Mouse (Mus musculus) heart, postnatal 14 days (tissue): ENCODE results near the gene Ppp2r3c. TPM values are rescaled to one million over a fixed set of nuclear protein-coding genes. Genes with fewer than 3 reads are reported as not detected.
A peak's percentile ranks its signal among the peaks of the same experiment; 100 is the strongest.
"Not testable (repeated sequence)": the region's sequence is repeated elsewhere in the genome, so short reads cannot be mapped to it uniquely, and the experiment has no call there.

ENCODE experiments used
- DNase-seq, 2 experiments: peaks; one replicate each; pipeline ENCODE4 v3.0.0; 2021 to 2022
- intact Hi-C: fragments of 180-260 bp; cut with DNase I; formaldehyde crosslinking; loops from one replicate; pipeline ENCODE4 v1.15.1; 2025
- long read RNA-seq, 2 experiments: library from polyadenylated mRNA; stranded (forward); transcript quantifications; one replicate each; pipeline ENCODE4 v2.0.0; 2021
- total RNA-seq, 2 experiments: library from RNA; stranded (reverse); gene quantifications; 2 replicates each; pipeline ENCODE4 v1.2.3; 2021

The Ppp2r3c gene
- 1 to 10 TPM; 8.3 to 8.9 TPM for total RNA-seq
- long read RNA-seq, experiment 1, full-length matches to known transcripts = 6 of 39 reads
- long read RNA-seq, experiment 1, partial matches to known transcripts = 31 of 39 reads
- long read RNA-seq, experiment 1, other reads (novel, unspliced or antisense) = 2 of 39 reads
- long read RNA-seq, experiment 2, full-length matches to known transcripts = 6 of 35 reads
- long read RNA-seq, experiment 2, partial matches to known transcripts = 27 of 35 reads
- long read RNA-seq, experiment 2, other reads (novel, unspliced or antisense) = 2 of 35 reads

DNA sequence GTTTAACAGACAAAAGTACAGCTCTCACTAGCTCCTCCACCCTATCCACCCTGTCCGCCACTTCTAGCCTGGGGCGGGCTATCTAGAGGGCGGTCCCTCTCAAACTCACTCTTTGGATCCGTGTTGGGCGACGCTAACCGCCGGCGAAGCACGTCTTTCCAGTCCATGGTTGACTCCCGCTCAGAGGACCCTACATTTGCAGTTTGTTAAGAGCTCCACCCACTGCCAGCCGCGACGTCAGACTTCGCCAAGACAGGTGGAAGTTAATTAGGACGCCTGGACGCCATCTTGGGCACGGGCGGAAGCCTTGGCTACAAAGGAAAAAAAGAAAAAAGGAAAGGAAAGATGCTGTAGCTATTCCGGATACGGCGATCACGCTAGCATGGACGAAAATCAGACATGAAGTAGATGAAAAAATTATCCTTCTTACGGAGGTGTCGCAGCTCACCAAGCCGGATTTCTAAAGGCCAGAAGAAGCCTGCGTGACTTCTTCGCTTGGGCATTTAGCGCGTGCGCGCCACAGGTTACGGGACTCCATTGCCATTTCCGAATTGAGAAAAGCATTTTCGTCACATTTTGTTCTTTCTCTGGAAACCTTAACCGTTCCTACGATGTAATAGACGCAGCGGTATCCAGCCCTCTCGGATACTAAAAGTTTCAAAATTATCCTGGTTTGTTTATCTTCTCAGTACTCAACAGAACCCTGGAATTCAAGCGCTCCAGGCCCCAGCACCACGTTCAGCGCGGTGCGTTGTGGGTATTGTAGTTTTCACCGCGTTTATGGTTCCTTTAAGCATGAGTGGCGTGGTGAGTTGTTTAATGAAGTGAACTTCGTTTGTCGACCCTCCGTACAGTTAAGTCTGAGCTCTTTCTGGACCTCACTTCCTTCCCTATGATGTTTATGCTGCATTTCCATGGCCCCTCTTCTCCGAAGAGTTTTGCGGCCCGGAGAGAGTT is at the start of gene Ppp2r3c:
Gene Ppp2r3c, minus strand, starts transcription at position 514 of the 957 bp plus-strand sequence.
- intact Hi-C loops = loop anchor here (10.0 kb wide), 1 partner anchor 532 kb away; the partner anchor contains the start of gene Brms1l
- peak; percentile 88 to 89 for DNase-seq

DNA sequence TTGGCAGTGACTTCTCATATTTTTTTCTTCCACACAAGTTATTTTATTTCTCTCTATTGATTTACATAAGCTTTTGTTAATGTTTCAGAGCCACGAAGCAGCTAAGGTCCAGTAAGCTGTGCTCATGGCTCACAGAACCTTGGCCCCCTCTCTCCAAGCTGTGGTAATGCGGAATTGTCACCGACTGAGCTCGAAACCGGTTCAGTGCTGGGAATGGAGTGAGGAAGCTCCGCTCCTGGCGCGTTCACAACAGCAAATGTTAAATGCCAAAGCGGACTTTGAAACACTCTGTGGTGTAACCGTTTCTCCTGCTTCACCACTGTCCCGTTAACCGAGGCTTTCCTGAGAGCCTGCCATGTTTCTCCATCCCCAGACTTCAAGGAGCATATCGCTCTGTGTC is 41.8 kb upstream of the Ppp2r3c start:
- intact Hi-C loops = no loop called here
- DNase-seq = peak; percentile 11 to 20

DNA sequence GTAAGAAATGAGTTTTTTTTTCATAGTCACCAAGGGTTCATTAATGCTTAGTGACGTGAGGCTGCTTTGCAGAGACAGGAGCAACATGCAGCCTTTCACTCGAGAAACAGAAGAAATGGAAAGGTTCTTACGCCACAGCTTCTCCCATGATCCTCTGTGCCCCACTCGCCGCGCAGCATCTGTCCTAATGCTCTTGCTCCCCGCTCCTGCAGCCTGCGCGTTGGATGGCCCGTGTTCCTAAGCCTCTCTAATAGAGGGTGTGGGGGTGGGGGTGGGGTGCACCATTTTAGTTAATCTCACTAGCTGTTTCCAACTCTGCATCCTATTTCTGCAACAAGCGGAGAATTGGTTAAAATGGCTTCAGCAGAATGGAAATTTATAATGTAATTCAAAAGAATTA is 41.2 kb upstream of the Ppp2r3c start:
- no peak for DNase-seq
- intact Hi-C loops = no loop called here

DNA sequence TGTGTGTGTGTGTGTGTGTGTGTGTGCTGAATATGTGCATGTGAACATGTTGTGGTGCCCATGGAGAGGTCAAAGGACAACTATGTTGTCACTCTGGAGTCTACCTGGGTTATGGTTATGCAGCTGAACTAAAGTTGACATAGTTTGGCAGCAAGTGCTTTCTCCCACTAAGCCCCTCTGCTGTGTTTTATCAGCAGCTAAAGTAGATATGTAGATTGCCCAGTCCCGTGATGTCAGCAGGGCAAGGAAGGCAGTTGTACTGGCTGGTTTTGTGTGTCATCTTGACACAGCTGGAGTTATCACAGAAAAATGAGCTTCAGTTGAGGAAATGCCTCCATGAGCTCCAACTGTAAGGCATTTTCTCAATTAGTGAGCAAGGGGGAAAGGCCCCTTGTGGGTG is 40.2 kb upstream of the Ppp2r3c start:
- intact Hi-C loops, DNase-seq: not testable (repeated sequence)

DNA sequence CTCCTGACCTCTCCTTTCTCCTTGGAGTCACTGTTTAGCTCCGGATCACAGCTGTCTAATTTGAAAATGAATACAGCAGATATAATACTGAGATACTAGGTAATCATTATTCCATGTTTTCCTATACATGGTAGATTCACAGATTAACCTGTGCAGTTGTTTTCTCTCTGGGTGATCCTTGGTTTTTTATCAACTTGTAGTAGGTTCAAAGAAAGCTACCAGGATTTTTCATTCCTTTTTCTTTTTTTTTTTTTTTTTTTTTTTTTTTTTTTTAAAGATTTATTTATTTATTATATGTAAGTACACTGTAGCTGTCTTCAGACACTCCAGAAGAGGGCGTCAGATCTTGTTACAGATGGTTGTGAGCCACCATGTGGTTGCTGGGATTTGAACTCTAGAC is 35.7 kb upstream of the Ppp2r3c start:
- DNase-seq, intact Hi-C loops: not testable (repeated sequence)

DNA sequence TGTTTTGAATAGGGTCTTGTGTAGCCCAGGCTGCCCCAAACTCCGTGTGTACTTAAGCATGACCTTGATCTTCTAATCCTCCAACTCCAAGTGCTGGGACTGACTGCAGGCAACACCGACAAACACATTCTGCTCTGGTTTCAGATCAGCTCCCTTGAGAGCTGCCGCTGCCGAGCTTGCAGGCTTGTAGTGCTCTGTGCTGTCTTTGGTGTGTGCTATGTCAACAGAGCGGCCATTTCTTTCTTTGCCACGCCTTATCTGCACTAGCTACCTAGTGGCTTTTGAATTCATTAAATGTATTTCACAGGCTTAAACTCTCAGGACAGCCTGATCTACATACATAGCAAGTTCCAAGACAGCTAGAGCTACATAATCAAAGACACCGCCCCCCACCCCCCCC is 30.9 kb upstream of the Ppp2r3c start:
- intact Hi-C loops = no loop called here
- no peak for DNase-seq

DNA sequence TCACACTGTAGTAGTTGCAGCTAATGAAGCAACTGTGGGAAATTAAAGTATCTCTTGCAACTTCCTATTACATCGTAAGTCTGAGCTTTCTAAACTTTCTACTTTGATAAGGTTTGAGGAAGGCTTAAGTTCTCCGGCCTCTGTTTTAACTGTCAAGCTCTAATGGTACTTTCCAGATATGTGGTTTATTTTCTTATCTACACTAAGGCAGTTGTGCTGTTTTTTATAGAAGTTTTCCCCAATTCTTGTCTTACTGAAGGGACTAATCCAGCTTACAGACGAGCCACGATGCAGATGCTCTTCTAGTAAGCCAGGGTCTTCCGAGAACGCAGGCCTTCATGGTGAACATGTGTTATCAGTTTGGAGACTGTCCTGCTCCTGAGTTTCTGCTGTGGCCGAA is 26.6 kb upstream of the Ppp2r3c start:
- intact Hi-C loops = no loop called here

DNA sequence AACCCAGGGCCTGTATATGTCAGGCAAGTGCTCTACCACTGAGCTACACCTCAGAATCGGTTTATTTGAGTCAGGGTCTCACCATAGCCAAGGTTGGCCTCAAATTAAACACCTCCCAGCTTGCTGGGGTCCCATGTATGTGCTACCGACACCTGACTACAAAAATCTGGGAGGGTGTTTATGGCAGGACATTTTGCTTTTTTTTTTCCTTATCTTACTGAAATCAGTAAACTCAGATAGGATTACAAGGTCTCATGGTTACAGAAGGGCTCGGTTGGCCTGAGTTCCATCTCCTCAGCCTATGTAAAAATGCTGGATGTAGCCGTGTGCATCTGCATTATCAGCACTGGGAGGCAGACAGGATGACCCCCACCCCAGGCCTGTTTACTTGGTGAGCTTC is 26.0 kb upstream of the Ppp2r3c start:
- intact Hi-C loops = no loop called here
- DNase-seq = no peak

More for the DNA sequence above, 26.6 kb upstream of the Ppp2r3c start:
- no peak for DNase-seq

DNA sequence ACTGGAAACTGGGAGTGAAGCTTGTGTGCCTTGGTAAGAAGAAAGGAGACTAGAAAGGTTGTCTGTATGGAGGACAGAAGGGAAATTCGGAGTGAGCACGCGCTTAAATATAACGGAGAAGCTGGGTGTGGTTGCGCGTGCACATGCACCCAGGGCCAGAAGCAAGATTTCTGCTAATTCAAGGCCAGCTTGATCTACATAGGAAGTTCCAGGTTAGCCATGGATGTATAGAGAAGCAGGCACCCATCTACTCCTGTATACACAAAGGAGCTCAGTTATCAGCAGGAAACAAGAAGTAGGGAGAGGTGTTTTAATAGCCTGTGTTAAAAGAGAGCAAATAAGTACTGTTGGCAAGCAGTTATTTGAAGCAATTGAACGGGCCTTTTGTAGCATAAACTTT is 22.9 kb upstream of the Ppp2r3c start:
- intact Hi-C loops = no loop called here
- DNase-seq = no peak

DNA sequence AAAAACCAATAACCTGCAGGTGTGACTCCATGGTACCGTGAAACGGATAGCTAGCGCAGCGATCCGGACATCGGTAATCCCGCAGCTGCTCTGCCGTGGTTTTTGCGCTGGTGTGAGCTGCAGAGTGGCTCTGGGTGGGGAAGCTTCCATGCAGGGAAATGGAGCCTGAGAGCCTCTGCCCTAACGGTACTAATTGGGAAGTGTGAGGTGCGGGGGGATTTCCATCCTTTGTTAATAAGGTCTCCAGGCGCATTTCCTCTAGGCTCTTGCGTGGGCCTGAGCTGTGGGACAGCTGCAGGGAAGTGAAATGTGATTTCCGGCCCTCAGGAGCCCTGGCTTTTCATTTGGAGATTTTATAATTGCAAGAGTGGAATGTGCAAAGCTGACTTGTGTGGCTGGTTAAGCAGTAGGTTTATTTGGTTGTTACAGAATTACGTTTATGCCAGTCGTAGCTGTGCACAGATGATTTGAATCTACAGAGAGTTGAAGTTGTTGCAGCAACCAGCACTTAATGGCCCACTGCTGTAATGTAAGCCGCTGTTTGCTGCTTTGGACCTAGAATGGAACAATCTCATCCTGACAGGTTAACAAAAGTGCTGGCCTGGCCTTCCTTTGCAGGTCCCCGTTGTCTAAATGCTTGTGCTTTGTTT is 19.0 kb upstream of the Ppp2r3c start:
- DNase-seq = peak; percentile 29 to 39
- intact Hi-C loops = no loop called here

DNA sequence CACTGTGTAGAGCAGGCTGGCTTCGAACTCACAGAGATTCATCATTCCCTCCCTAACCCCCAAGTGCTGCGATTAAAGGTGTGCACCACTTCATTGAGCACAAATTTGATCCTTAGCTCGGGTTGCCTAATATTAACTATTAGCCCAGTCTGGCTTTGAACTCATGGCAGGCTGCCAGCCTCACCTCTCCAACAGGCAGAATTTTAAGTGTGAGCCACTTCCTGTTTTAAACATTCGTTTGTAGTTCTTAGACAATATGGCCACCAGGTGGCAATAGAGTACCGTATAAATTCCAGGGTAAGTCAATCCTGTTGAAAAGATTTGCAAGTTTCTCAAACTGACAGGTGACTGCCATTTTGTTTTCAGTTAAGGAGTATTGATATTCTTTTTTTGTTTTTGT is 12.4 kb upstream of the Ppp2r3c start:
- DNase-seq = peak; percentile 68 to 88
- intact Hi-C loops = loop anchor here (1.0 to 10.0 kb wide), 2 partner anchors 184 to 400 kb away; no protein-coding TSS in a partner anchor

DNA sequence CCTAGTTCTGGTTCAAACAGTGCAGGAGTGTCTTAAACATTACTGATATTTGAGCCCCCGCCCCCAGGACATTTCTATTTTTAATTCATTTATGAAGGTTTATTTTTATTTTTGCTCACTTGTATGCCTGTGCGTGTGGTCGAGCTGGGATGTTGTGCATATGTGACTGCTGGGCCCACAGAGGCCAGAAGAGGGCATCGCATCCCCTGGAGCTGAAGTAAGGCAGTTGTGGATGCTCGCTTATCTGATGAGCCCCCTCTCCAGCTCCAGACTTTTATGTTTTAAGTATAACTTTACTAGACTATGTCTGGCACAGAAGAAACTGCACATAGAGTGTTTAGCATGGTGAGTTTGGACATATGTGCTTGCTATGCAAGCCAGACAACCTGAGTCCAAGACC is 11.1 kb upstream of the Ppp2r3c start:
- no peak for DNase-seq
- intact Hi-C loops = loop anchor here (10.0 kb wide), 1 partner anchor 401 kb away; no protein-coding TSS in a partner anchor

DNA sequence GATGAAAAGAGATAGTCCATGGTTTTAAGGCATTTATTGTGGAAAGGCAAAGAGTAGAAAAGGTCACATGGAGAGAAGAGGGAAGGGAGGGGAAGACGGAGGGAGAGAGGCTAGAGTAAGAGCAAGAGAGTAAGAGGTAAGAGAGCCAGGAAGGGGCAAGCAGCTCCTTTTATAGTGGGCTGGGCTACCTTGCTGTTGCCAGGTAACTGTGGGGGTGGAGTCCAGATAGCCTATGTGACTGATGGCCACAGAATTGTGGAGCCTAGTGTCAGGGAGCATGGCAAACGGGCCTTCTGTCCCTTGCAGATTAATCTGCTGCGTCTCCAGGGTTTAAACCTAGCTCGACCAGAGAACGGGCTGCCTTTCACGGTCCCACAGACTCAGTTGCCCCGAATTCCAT is 9.0 kb upstream of the Ppp2r3c start:
- intact Hi-C loops = loop anchor here (10.0 kb wide), 1 partner anchor 403 kb away; no protein-coding TSS in a partner anchor
- no peak for DNase-seq

DNA sequence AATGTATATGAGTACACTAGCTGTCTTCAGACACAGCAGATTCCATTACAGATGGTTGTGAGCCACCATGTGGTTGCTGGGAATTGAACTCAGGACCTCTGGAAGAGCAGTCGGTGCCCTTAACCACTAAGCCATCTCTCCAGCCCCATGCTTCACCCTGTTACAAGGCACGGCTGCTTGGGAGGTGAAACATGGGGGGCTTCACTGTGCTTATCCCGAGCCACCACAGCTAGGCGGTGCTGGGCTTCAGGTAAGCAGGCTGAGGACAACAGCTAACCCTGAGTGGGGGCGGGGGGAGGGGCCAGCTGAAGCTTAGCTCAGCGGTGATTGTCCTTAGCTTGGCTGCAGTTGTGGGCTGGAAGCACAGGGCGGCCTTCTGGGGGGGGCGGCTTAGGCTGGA is 6.7 kb upstream of the Ppp2r3c start:
- intact Hi-C loops = loop anchor here (10.0 kb wide), 1 partner anchor 525 kb away; the partner anchor contains the start of gene Brms1l
- no peak for DNase-seq

DNA sequence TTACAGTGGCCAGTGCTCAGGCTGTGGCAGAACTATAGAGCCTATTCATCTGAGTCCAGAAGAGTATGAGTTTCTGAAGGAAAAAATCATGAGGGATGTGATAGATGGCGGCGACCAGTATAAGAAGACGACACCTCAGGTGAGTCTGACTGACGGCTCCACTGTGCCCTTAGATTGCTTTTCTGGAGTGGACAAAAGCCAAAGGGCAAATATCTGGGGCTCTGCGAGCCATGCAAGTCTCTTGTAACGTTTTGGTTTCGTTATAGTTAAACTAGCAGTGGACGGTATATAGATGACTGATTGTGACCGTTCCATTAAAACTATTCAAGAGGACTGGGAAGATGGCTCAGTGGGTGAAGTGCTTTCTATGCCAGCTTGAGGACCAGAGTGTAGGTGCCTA is 5.9 kb upstream of the Ppp2r3c start:
- no peak for DNase-seq
- intact Hi-C loops = loop anchor here (10.0 kb wide), 1 partner anchor 526 kb away; the partner anchor contains the start of gene Brms1l

DNA sequence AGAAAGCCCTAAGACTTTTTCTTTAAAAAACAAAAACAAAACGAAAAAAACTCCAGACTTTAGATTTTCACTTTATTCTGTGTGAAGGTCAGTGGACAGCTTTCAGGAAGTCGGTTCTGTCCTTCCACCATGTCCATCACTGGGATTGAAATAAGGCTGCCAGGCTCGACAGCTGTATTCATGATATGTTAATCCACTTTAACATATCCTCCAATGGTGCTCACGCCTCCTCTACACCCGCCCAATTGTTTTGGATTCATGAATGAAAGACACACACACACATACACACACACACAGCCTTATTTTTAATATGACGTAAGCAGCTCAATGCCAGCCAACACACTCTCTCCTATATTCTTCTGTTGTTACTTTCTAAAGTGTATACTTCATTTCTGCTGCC is 4.8 kb upstream of the Ppp2r3c start:
- intact Hi-C loops = loop anchor here (10.0 kb wide), 1 partner anchor 527 kb away; the partner anchor contains the start of gene Brms1l
- DNase-seq = no peak

DNA sequence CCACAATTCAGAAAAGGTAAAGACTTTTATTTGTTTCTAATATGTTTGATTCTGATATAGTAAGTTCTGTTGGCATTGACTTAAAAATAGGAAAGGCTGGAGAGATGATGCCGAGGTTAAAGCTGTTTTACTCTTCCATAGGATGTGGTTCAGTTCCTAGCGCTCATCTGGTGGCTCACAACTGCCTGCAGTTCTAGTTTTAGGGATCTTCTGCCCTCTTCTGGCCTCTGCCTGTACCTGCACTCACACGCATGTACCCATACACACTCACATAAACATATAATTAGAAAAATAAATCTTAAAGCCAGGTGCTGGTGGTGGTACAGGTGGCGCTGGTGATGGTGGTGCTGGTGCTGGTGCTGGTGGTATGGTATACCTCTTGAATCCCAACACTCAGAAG is 3.6 kb upstream of the Ppp2r3c start:
- intact Hi-C loops = loop anchor here (10.0 kb wide), 1 partner anchor 528 kb away; the partner anchor contains the start of gene Brms1l
- DNase-seq = no peak

DNA sequence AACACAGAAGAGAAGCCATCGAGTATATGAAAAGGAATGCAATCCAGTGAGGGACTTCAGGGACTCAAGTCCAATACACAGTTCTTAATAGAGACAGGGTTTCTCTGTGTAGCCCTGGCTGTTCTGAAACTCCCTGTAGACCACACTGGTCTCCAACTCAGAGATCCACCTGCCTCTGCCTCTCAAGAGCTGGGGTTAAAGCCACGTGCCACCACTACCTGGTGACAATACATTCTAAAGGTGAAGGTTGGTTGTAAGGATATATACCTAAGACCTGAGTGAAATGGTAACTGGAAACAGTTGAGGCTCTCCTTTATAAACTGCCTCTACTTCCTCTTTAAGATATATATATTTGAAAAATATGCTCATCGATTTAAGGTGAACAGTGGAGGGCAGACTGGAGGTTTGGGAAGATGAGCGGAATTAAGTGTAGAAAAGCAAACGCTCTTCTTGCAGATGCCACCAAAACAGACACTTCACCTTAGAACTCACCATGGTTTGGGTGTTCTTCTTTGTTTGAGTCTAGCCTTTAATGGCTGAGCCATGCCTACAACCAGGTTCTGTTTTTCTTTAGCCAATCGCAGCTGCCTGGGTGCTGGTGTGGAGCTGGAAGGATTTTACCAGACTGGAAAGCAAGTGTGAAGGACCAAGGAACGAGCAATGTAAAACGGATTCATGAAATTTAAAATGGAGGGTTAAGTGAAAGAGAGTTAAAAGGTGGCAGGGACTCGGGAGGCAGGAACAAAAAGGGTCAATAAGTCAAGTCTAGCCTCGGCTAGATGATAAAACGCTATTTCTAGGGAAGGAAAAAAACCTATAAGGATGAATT is 1.1 kb downstream of the Ppp2r3c start:
- intact Hi-C loops = loop anchor here (10.0 kb wide), 1 partner anchor 533 kb away; the partner anchor contains the start of gene Brms1l
- DNase-seq = no peak

DNA sequence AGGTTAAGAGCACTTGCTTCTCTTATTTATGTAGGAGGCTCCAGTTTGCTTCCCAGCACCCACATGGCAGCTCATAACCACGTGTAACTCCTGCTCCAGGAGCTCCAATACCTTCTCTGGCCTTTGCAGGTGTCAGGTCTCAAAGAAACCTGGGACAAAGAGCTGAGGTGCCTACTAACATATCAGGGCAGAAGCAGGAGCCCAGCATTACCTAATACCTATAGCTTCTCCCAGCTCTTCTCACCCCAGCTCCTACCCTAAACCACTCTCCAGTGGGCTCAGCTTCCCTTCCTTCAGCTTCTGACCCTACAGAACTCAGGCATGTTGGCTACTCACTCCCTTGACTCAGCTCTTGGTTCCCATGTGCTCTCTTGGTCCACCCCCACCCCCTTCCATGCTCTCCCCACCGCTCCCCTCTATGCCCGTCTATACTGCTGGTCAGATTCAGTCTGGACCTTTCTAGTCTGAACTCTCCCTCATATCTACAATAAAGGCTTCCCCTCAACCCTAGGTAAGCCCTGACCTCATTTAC is 1.9 kb downstream of the Ppp2r3c start:
- no peak for DNase-seq
- intact Hi-C loops = loop anchor here (10.0 kb wide), 1 partner anchor 534 kb away; the partner anchor contains the start of gene Brms1l
